Comparison of ENCODE assay signal across 9 mouse cellular contexts in the genomic region with DNA sequence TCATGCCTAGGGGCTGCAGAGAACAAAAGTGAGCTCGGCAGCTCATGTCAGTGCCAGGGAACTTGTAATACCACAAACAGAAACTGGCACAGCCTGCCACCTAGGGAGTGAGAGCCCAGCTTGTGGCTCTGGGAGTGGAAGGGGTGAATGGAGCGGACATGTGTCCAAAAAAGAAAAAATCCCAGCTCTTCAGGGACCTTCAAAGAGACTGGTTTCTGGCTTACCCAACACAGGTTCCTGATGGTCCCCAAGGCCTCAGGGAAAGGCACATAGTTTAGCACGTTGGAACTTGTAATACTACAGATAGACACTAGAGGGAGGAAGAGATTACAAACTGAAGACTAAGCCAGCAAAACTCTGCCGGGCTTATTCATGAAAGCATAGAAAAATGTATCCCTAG.
DNase-seq lines count a peak whose midpoint lies in the region; ATAC-seq and TF ChIP-seq lines count a peak whose summit lies in the region.
"Had no signal": no experiment of that assay in that cellular context is flagged by ENCODE, and none has a peak within 500 bp of the region (broad histone marks: within the 10 kb centered on the region; RNA-seq: fewer than 3 reads in every experiment).

No protein-coding gene starts in this region.

- H3K79me2 ChIP-seq in MEL (ENCODE audit: control insufficient read depth, insufficient read depth, low read length, poor library complexity), result no peaks in the 10 kb centered on the region

- intact Hi-C loops in left cerebral cortex, adult 2 months (cut with DNase I), result loop anchor here (2.0 to 10.0 kb wide), 3 partner anchors 182 to 760 kb away; no protein-coding TSS in a partner anchor
- intact Hi-C loops in left cerebral cortex, postnatal 10 days (cut with DNase I), result loop anchor here (5.0 kb wide), 1 partner anchor 183 kb away; no protein-coding TSS in a partner anchor

- no peak for TF ChIP-seq POLR2A in MEL (IDR thresholded peaks at IDR 0.05; ENCODE audit: control insufficient read depth in 1 of 2, insufficient read depth in 1 of 2, low read depth in 1 of 2, low read length in 2 of 2, poor library complexity in 1 of 2)

- peak; percentile 72 for TF ChIP-seq CTCF in left cerebral cortex, adult 2 months (IDR thresholded peaks at IDR 0.05)
- peak in 2 of 3 experiments; percentile 78 to 92; a peak in 4 of 6 replicates for TF ChIP-seq CTCF in MEL (IDR thresholded peaks at IDR 0.05 in 2 of 3, conservative IDR thresholded peaks at IDR 0.05 in 1 of 3; ENCODE audit: control insufficient read depth in 1 of 3, insufficient read depth in 1 of 3, low read depth in 2 of 3, low read length in 3 of 3, poor library complexity in 1 of 3, severe bottlenecking in 1 of 3)
- TF ChIP-seq CTCF in hindbrain, postnatal 0 days (IDR thresholded peaks at IDR 0.05; ENCODE audit: low read depth), result peak; percentile 65

- TF ChIP-seq RAD21 in MEL (IDR thresholded peaks at IDR 0.05; ENCODE audit: low read depth, low read length), result peak; percentile 98

- 0 out of 4 replicates have a peak, but pooled peaks cover 0 to 2% of the 10 kb centered on the region in 2 experiments for H3K36me3 ChIP-seq in MEL (ENCODE audit: control insufficient read depth in 1 of 2, insufficient read depth in 2 of 2, low read length in 2 of 2)
- H3K36me3 ChIP-seq in hindbrain, postnatal 0 days (ENCODE audit: insufficient read depth, low read length), result no peaks in the 10 kb centered on the region
- H3K36me3 ChIP-seq: neural tube, embryonic 12.5 days had no signal

- H3K4me3 ChIP-seq in left cerebral cortex, adult 2 months, result no peak overlapping the region
- H3K4me3 ChIP-seq in MEL (ENCODE audit: control insufficient read depth in 1 of 2, insufficient read depth in 1 of 2, low read depth in 2 of 2, low read length in 2 of 2), result no peak overlapping the region
- H3K4me3 ChIP-seq in hindbrain, postnatal 0 days (ENCODE audit: low read length), result no peak overlapping the region
- H3K4me3 ChIP-seq: neural tube, embryonic 12.5 days had no signal

- no peaks in the 10 kb centered on the region for H3K9me3 ChIP-seq in MEL (replicated peaks; ENCODE audit: insufficient read depth, low read length)
- H3K9me3 ChIP-seq in hindbrain, postnatal 0 days (ENCODE audit: low read length), result no peaks in the 10 kb centered on the region
- H3K9me3 ChIP-seq: neural tube, embryonic 12.5 days had no signal

- TF ChIP-seq EP300 in MEL (IDR thresholded peaks at IDR 0.05; ENCODE audit: low read depth in 1 of 2, low read length in 2 of 2), result no peak

- no peak overlapping the region for H3K4me2 ChIP-seq in hindbrain, postnatal 0 days (ENCODE audit: low read depth, low read length)
- H3K4me2 ChIP-seq: neural tube, embryonic 12.5 days had no signal

- ATAC-seq in hindbrain, postnatal 0 days, result peak; percentile 56

- 32% methylated on average over 4 of the region's 4 CpGs for WGBS in hindbrain, postnatal 0 days

- H3K27ac ChIP-seq in left cerebral cortex, adult 2 months, result no peak overlapping the region
- H3K27ac ChIP-seq in MEL (ENCODE audit: control insufficient read depth, low read depth, low read length), result no peak overlapping the region
- H3K27ac ChIP-seq in hindbrain, postnatal 0 days, result no peak overlapping the region
- H3K27ac ChIP-seq: neural tube, embryonic 12.5 days had no signal

- peaks cover 3 to 8% of the 10 kb centered on the region in 2 experiments; a peak in 3 of 4 replicates for H3K27me3 ChIP-seq in MEL (ENCODE audit: control insufficient read depth in 1 of 2, insufficient read depth in 2 of 2, low read length in 2 of 2)
- no peaks in the 10 kb centered on the region for H3K27me3 ChIP-seq in hindbrain, postnatal 0 days (ENCODE audit: insufficient read depth, low read length)
- H3K27me3 ChIP-seq: neural tube, embryonic 12.5 days had no signal

- H3K9ac ChIP-seq in MEL (ENCODE audit: control insufficient read depth, low read depth, low read length, poor library complexity, severe bottlenecking), result no peak overlapping the region
- no peak overlapping the region for H3K9ac ChIP-seq in hindbrain, postnatal 0 days (replicated peaks; ENCODE audit: low read length)
- H3K9ac ChIP-seq: neural tube, embryonic 12.5 days had no signal

- H3K4me1 ChIP-seq in MEL (ENCODE audit: control insufficient read depth in 1 of 2, insufficient read depth in 2 of 2, low read length in 2 of 2), result no peaks in the 10 kb centered on the region
- no peaks in the 10 kb centered on the region for H3K4me1 ChIP-seq in hindbrain, postnatal 0 days (ENCODE audit: insufficient read depth, low read length)
- H3K4me1 ChIP-seq: neural tube, embryonic 12.5 days had no signal

- no peak for DNase-seq in left cerebral cortex, adult 2 months (ENCODE audit: extremely low spot score in 1 of 2, low spot score in 2 of 2)
- no peak for DNase-seq in left cerebral cortex, postnatal 10 days (ENCODE audit: extremely low spot score in 1 of 2, low spot score in 2 of 2)
- peak; percentile 79 for DNase-seq in MEL (ENCODE audit: low read depth, low spot score)
- peak; percentile 52 for DNase-seq in c-Kit-positive CD71-negative TER-119-negative erythroid progenitor cells, embryonic 14.5 days (ENCODE audit: low read depth)
- DNase-seq in hindbrain, postnatal 0 days (ENCODE audit: low spot score), result peak; percentile 69
- DNase-seq in thymus, postnatal 0 days (ENCODE audit: low spot score), result peak; percentile 63
- no peak for DNase-seq in spleen, adult 18-20 months
- DNase-seq in cerebellum, adult 11-12 months, result no peak

TF ChIP-seq in MEL, 35 proteins besides CTCF, POLR2A, EP300 and RAD21:
- peak; percentile 94 for TF ChIP-seq ZC3H11A (IDR thresholded peaks at IDR 0.05; ENCODE audit: low read depth, low read length)
- TF ChIP-seq SMC3 (IDR thresholded peaks at IDR 0.05; ENCODE audit: low read depth, low read length), result peak; percentile 94
- no peak for TF ChIP-seq ZKSCAN1 (IDR thresholded peaks at IDR 0.05; ENCODE audit: low read depth, low read length)
TF ChIP-seq in MEL: peak in this region for 2.

Comparison
In these comparisons a context has a peak if more than half of its experiments do, and no peak if none do; other contexts are left out.
1. DNase-seq: peak in MEL (single experiment), c-Kit-positive CD71-negative TER-119-negative erythroid progenitor cells, embryonic 14.5 days (single experiment), hindbrain, postnatal 0 days (single experiment) and thymus, postnatal 0 days (single experiment); none in left cerebral cortex, adult 2 months (0 of 2), left cerebral cortex, postnatal 10 days (0 of 2), spleen, adult 18-20 months (0 of 2) and cerebellum, adult 11-12 months (single experiment).
2. Peak in every context shown above with its lines, with median percentiles within 50 percentile points of each other: CTCF ChIP-seq.